ENCODE assay signal across 14 mouse cellular contexts in genomic region chr6:66963068-66963467, GRCm38 (mm10).
DNase-seq lines count a peak whose midpoint lies in the region; ATAC-seq and TF ChIP-seq lines count a peak whose summit lies in the region.
"Had no signal": no experiment of that assay in that cellular context is flagged by ENCODE, and none has a peak within 500 bp of the region (broad histone marks: within the 10 kb centered on the region; RNA-seq: fewer than 3 reads in every experiment).

No protein-coding gene starts in this region.

- H3K27ac ChIP-seq in liver, embryonic 12.5 days = peak overlapping the region; percentile 38; the same call in 1 of the 2 replicates
- no peak overlapping the region for H3K27ac ChIP-seq in CH12.LX (ENCODE audit: insufficient read depth, low read depth)
- peak overlapping the region; percentile 57; the same call in 1 of the 2 replicates for H3K27ac ChIP-seq in intestine, postnatal 0 days (ENCODE audit: low read depth, low read length)
- H3K27ac ChIP-seq: forebrain, embryonic 15.5 days; heart, embryonic 10.5 days; limb, embryonic 15.5 days; neural tube, embryonic 13.5 days; stomach, embryonic 15.5 days had no signal

- ATAC-seq in liver, embryonic 12.5 days = no peak
- peak; percentile 3 for ATAC-seq in CD4-positive, CD25-positive, alpha-beta regulatory T cell, adult 4 months
- ATAC-seq in intestine, postnatal 0 days = no peak

- no peaks in the 10 kb centered on the region for H3K27me3 ChIP-seq in liver, embryonic 12.5 days (replicated peaks)
- H3K27me3 ChIP-seq in CH12.LX (replicated peaks) = no peaks in the 10 kb centered on the region
- H3K27me3 ChIP-seq in intestine, postnatal 0 days (replicated peaks; ENCODE audit: control insufficient read depth, insufficient read depth, low read length) = no peaks in the 10 kb centered on the region
- H3K27me3 ChIP-seq: forebrain, embryonic 15.5 days; limb, embryonic 15.5 days; megakaryocyte, embryonic 14.5 days; neural tube, embryonic 13.5 days; stomach, embryonic 15.5 days had no signal

- in situ Hi-C loops in CH12.LX (cut with MboI; ENCODE audit: low pct_ligation_motif_present, low pct_unique_long_range_greater_than_20kb, low sequenced_read_pairs) = loop anchor here (25.0 kb wide), 1 partner anchor 349 kb away; no protein-coding TSS in a partner anchor

- no peak for TF ChIP-seq EP300 in CH12.LX (IDR thresholded peaks at IDR 0.05; ENCODE audit: low read length)

- DNase-seq in liver (no peak), CH12.LX (ENCODE audit: extremely low read depth) (no peak)
- no peak for DNase-seq in lung, postnatal 14 days
- no peak for DNase-seq in adrenal gland, adult 2 months

- no peak for TF ChIP-seq RAD21 in CH12.LX (IDR thresholded peaks at IDR 0.05; ENCODE audit: low read depth, low read length)

- H3K4me3 ChIP-seq in liver, embryonic 12.5 days = no peak overlapping the region
- H3K4me3 ChIP-seq in CH12.LX (replicated peaks in 1 of 3; ENCODE audit: low read depth in 2 of 3, low read length in 2 of 3, poor library complexity in 1 of 3) = no peak overlapping the region
- no peak overlapping the region for H3K4me3 ChIP-seq in intestine, postnatal 0 days (ENCODE audit: low read depth, low read length)
- H3K4me3 ChIP-seq: forebrain, embryonic 15.5 days; heart, embryonic 10.5 days; limb, embryonic 15.5 days; megakaryocyte, embryonic 14.5 days; neural tube, embryonic 13.5 days; stomach, embryonic 15.5 days had no signal

- no peak for TF ChIP-seq POLR2A in CH12.LX (IDR thresholded peaks at IDR 0.05; ENCODE audit: low read depth, low read length)

- H3K9me3 ChIP-seq in liver, embryonic 12.5 days (replicated peaks) = no peaks in the 10 kb centered on the region
- H3K9me3 ChIP-seq in CH12.LX (replicated peaks; ENCODE audit: low read length) = no peaks in the 10 kb centered on the region
- no peaks in the 10 kb centered on the region for H3K9me3 ChIP-seq in intestine, postnatal 0 days (ENCODE audit: control insufficient read depth)
- H3K9me3 ChIP-seq: forebrain, embryonic 15.5 days; heart, embryonic 10.5 days; limb, embryonic 15.5 days; megakaryocyte, embryonic 14.5 days; neural tube, embryonic 13.5 days; stomach, embryonic 15.5 days had no signal

- no peaks in the 10 kb centered on the region for H3K36me3 ChIP-seq in liver, embryonic 12.5 days
- H3K36me3 ChIP-seq in CH12.LX (replicated peaks in 1 of 2; ENCODE audit: control insufficient read depth in 1 of 2, insufficient read depth in 1 of 2, low read length in 1 of 2) = peaks cover 0 to 4% of the 10 kb centered on the region in 2 experiments
- H3K36me3 ChIP-seq in intestine, postnatal 0 days (ENCODE audit: control insufficient read depth, insufficient read depth) = peaks cover 6% of the 10 kb centered on the region; the same call in 1 of the 2 replicates
- H3K36me3 ChIP-seq: forebrain, embryonic 15.5 days; heart, embryonic 10.5 days; limb, embryonic 15.5 days; neural tube, embryonic 13.5 days; stomach, embryonic 15.5 days had no signal

- WGBS in liver, embryonic 12.5 days (ENCODE audit: insufficient replicate concordance) = 39% methylated on average over 1 of the region's 1 CpGs
- WGBS in intestine, postnatal 0 days = 42% methylated on average over 1 of the region's 1 CpGs

- H3K79me2 ChIP-seq in CH12.LX (replicated peaks; ENCODE audit: control insufficient read depth, extremely low read depth, insufficient read depth, poor library complexity, severe bottlenecking) = no peaks in the 10 kb centered on the region

- no peak overlapping the region for H3K4me2 ChIP-seq in liver, embryonic 12.5 days
- peak overlapping the region; percentile 64; the same call in 1 of the 2 replicates for H3K4me2 ChIP-seq in CH12.LX (ENCODE audit: insufficient read depth, low read depth, poor library complexity, severe bottlenecking)
- no peak overlapping the region for H3K4me2 ChIP-seq in intestine, postnatal 0 days (replicated peaks; ENCODE audit: low read depth)
- H3K4me2 ChIP-seq: forebrain, embryonic 15.5 days; limb, embryonic 15.5 days; lung, embryonic 14.5 days; neural tube, embryonic 13.5 days; stomach, embryonic 15.5 days had no signal

- TF ChIP-seq CTCF in CH12.LX (conservative IDR thresholded peaks at IDR 0.05 in 1 of 2, IDR thresholded peaks at IDR 0.05 in 1 of 2; ENCODE audit: low read depth in 2 of 2, low read length in 2 of 2) = no peak
- no peak for TF ChIP-seq CTCF in intestine, postnatal 0 days (IDR thresholded peaks at IDR 0.05; ENCODE audit: low read depth)

- dilution Hi-C loops in CH12.LX (cut with MboI; ENCODE audit: extremely low pct_ligation_motif_present, extremely low pct_unique_long_range_greater_than_20kb, low sequenced_read_pairs) = no loop called here

- H3K4me1 ChIP-seq in liver, embryonic 12.5 days = peaks cover 44% of the 10 kb centered on the region
- H3K4me1 ChIP-seq in CH12.LX (ENCODE audit: control insufficient read depth in 1 of 2, insufficient read depth in 2 of 2) = peaks cover 0 to 60% of the 10 kb centered on the region in 2 experiments; a peak in 2 of 4 replicates
- no peaks in the 10 kb centered on the region; the same call in 1 of the 2 replicates for H3K4me1 ChIP-seq in intestine, postnatal 0 days (replicated peaks; ENCODE audit: control insufficient read depth, insufficient read depth, low read length)

- H3K9ac ChIP-seq in liver, embryonic 12.5 days = no peak overlapping the region
- no peak overlapping the region for H3K9ac ChIP-seq in CH12.LX (ENCODE audit: insufficient read depth, low read depth)
- H3K9ac ChIP-seq in intestine, postnatal 0 days (ENCODE audit: low read depth, low read length) = no peak overlapping the region
- H3K9ac ChIP-seq: forebrain, embryonic 15.5 days; limb, embryonic 15.5 days; lung, embryonic 14.5 days; neural tube, embryonic 13.5 days; stomach, embryonic 15.5 days had no signal

TF ChIP-seq in CH12.LX, 34 proteins besides CTCF, POLR2A, EP300 and RAD21:
- TF ChIP-seq NELFE (IDR thresholded peaks at IDR 0.05; ENCODE audit: low read depth, low read length) (no peak), ZNF384 (IDR thresholded peaks at IDR 0.05; ENCODE audit: low read depth, low read length) (peak; percentile 65)
